Mouse (Mus musculus): ENCODE data around the gene Bola2. TPM values are rescaled to one million over a fixed set of nuclear protein-coding genes. Genes with fewer than 3 reads are reported as not detected.

Gene Bola2
- polyA plus RNA-seq, 1 experiment from 2014 or later: 131 TPM

- no peak for ATAC-seq (ENCODE audit: insufficient number of reproducible peaks, low FRiP score, low TSS enrichment, low read depth)
- Histone ChIP-seq H3K36me3 (no peaks in the 10 kb centered on the region), H3K4me2 (no peak overlapping the region), H3K4me1 (0 out of 2 replicates have a peak, but pooled peaks cover 8% of the 10 kb centered on the region), H3K4me3 (no peak overlapping the region), H3K9ac (no peak overlapping the region), H3K27ac (no peak overlapping the region), H3K27me3 (no peaks in the 10 kb centered on the region), H3K9me3 (no peaks in the 10 kb centered on the region)
- WGBS: 83% methylated on average over 12 of the region's 12 CpGs
Observed at GRCm38 (mm10) chr7:126746066-126746465, 50.9 kb downstream of the Bola2 start.

- 22% methylated on average over 6 of the region's 6 CpGs for WGBS
- ATAC-seq (ENCODE audit: insufficient number of reproducible peaks, low FRiP score, low TSS enrichment, low read depth): no peak
- H3K9me3 ChIP-seq: no peaks in the 10 kb centered on the region
Observed at GRCm38 (mm10) chr7:126746798-126747197, 51.6 kb downstream of the Bola2 start.

GRCm38 (mm10) chr7:126748824-126749223 is 53.6 kb downstream of the Bola2 start:
- Histone ChIP-seq H3K36me3 (no peaks in the 10 kb centered on the region), H3K27me3 (no peaks in the 10 kb centered on the region), H3K27ac (no peak overlapping the region), H3K4me2 (no peak overlapping the region), H3K4me1 (0 out of 2 replicates have a peak, but pooled peaks cover 8% of the 10 kb centered on the region), H3K9me3 (no peaks in the 10 kb centered on the region), H3K4me3 (no peak overlapping the region), H3K9ac (no peak overlapping the region)
- WGBS: 69% methylated on average over 7 of the region's 7 CpGs
- ATAC-seq (ENCODE audit: insufficient number of reproducible peaks, low FRiP score, low TSS enrichment, low read depth): no peak

More at GRCm38 (mm10) chr7:126746798-126747197, 51.6 kb downstream of the Bola2 start:
- H3K4me1 ChIP-seq: 0 out of 2 replicates have a peak, but pooled peaks cover 8% of the 10 kb centered on the region
- no peak overlapping the region for H3K27ac ChIP-seq
- H3K4me3 ChIP-seq: no peak overlapping the region
- no peak overlapping the region for H3K4me2 ChIP-seq
- no peaks in the 10 kb centered on the region for H3K36me3 ChIP-seq
- H3K9ac ChIP-seq: no peak overlapping the region
- H3K27me3 ChIP-seq: no peaks in the 10 kb centered on the region

Other genes starting within 250 kb of the Bola2 start
- 82.8 and 290 TPM in 2 replicates for gene Atp2a1, start 232.3 kb upstream of the Bola2 start, polyA plus RNA-seq (2015; fragmentation: Nextera tagmentation; extraction: Ambion mirVana)
- gene Sh2b1, start 220.0 kb upstream of the Bola2 start, polyA plus RNA-seq (2015; fragmentation: Nextera tagmentation; extraction: Ambion mirVana): 51.9 and 53.7 TPM in 2 replicates
- 120 and 130 TPM in 2 replicates for gene Tufm, start 208.0 kb upstream of the Bola2 start, polyA plus RNA-seq (2015; fragmentation: Nextera tagmentation; extraction: Ambion mirVana)
- 41.9 and 47.0 TPM in 2 replicates for gene Atxn2l, start 192.0 kb upstream of the Bola2 start, polyA plus RNA-seq (2015; fragmentation: Nextera tagmentation; extraction: Ambion mirVana)
- 173 and 191 TPM in 2 replicates for gene Eif3c, start 129.0 kb upstream of the Bola2 start, polyA plus RNA-seq (2015; fragmentation: Nextera tagmentation; extraction: Ambion mirVana)
- 0.79 and 1.9 TPM in 2 replicates for gene Apobr, start 110.5 kb upstream of the Bola2 start, polyA plus RNA-seq (2015; fragmentation: Nextera tagmentation; extraction: Ambion mirVana)
- 32.7 and 37.7 TPM in 2 replicates for gene Cln3, start 109.6 kb upstream of the Bola2 start, polyA plus RNA-seq (2015; fragmentation: Nextera tagmentation; extraction: Ambion mirVana)
- gene Il27, start 100.5 kb upstream of the Bola2 start, polyA plus RNA-seq (2015; fragmentation: Nextera tagmentation; extraction: Ambion mirVana): not detected in 2 replicates
- 29.8 and 41.9 TPM in 2 replicates for gene Nupr1, start 64.5 kb upstream of the Bola2 start, polyA plus RNA-seq (2015; fragmentation: Nextera tagmentation; extraction: Ambion mirVana)
- 43.4 and 43.9 TPM in 2 replicates for gene Sgf29, start 46.1 kb upstream of the Bola2 start, polyA plus RNA-seq (2015; fragmentation: Nextera tagmentation; extraction: Ambion mirVana)
- gene Sult1a1, start 19.0 kb upstream of the Bola2 start, polyA plus RNA-seq (2015; fragmentation: Nextera tagmentation; extraction: Ambion mirVana): 12.2 and 17.5 TPM in 2 replicates
- 10.5 and 12.3 TPM in 2 replicates for gene Slx1b, start 383 bp downstream of the Bola2 start, polyA plus RNA-seq (2015; fragmentation: Nextera tagmentation; extraction: Ambion mirVana)
- 44.5 and 46.5 TPM in 2 replicates for gene Coro1a, start 12.4 kb downstream of the Bola2 start, polyA plus RNA-seq (2015; fragmentation: Nextera tagmentation; extraction: Ambion mirVana)
- 65.2 and 68.3 TPM in 2 replicates for gene Mapk3, start 64.2 kb downstream of the Bola2 start, polyA plus RNA-seq (2015; fragmentation: Nextera tagmentation; extraction: Ambion mirVana)
- 16.8 and 17.7 TPM in 2 replicates for gene Gdpd3, start 70.9 kb downstream of the Bola2 start, polyA plus RNA-seq (2015; fragmentation: Nextera tagmentation; extraction: Ambion mirVana)
- gene Ypel3, start 81.6 kb downstream of the Bola2 start, polyA plus RNA-seq (2015; fragmentation: Nextera tagmentation; extraction: Ambion mirVana): 117 and 122 TPM in 2 replicates
- 0.37 and 0.46 TPM in 2 replicates for gene Tbx6, start 86.1 kb downstream of the Bola2 start, polyA plus RNA-seq (2015; fragmentation: Nextera tagmentation; extraction: Ambion mirVana)
- gene Ppp4c, start 97.1 kb downstream of the Bola2 start, polyA plus RNA-seq (2015; fragmentation: Nextera tagmentation; extraction: Ambion mirVana): 212 and 227 TPM in 2 replicates
- 0.22 and 0.56 TPM in 2 replicates for gene Fam57b, start 102.3 kb downstream of the Bola2 start, polyA plus RNA-seq (2015; fragmentation: Nextera tagmentation; extraction: Ambion mirVana)
- gene 4930451I11Rik, start 136.2 kb downstream of the Bola2 start, polyA plus RNA-seq (2015; fragmentation: Nextera tagmentation; extraction: Ambion mirVana): not detected in 2 replicates
- 0.57 and 0.82 TPM in 2 replicates for gene Doc2a, start 152.0 kb downstream of the Bola2 start, polyA plus RNA-seq (2015; fragmentation: Nextera tagmentation; extraction: Ambion mirVana)
- 26.7 and 30.1 TPM in 2 replicates for gene Hirip3, start 166.6 kb downstream of the Bola2 start, polyA plus RNA-seq (2015; fragmentation: Nextera tagmentation; extraction: Ambion mirVana)
- gene Ino80e, start 167.0 kb downstream of the Bola2 start, polyA plus RNA-seq (2015; fragmentation: Nextera tagmentation; extraction: Ambion mirVana): 80.7 and 82.1 TPM in 2 replicates
- gene Taok2, start 189.3 kb downstream of the Bola2 start, polyA plus RNA-seq (2015; fragmentation: Nextera tagmentation; extraction: Ambion mirVana): 40.9 and 46.3 TPM in 2 replicates
- gene Tmem219, start 227.5 kb downstream of the Bola2 start, polyA plus RNA-seq (2015; fragmentation: Nextera tagmentation; extraction: Ambion mirVana): 31.3 and 35.1 TPM in 2 replicates
- gene Kctd13, start 233.5 kb downstream of the Bola2 start, polyA plus RNA-seq (2015; fragmentation: Nextera tagmentation; extraction: Ambion mirVana): 13.5 and 15.3 TPM in 2 replicates